Comparison of ENCODE assay signal across 13 mouse cellular contexts in genomic region chr15:100908817-100909216, GRCm38 (mm10). TPM values are rescaled to one million over a fixed set of nuclear protein-coding genes. Genes with fewer than 3 reads are reported as not detected.
DNase-seq lines count a peak whose midpoint lies in the region; ATAC-seq lines count a peak whose summit lies in the region.
"Had no signal": no experiment of that assay in that cellular context is flagged by ENCODE, and none has a peak within 500 bp of the region (broad histone marks: within the 10 kb centered on the region; RNA-seq: fewer than 3 reads in every experiment).

No protein-coding gene starts in this region.

- H3K27me3 ChIP-seq in forebrain, embryonic 15.5 days = no peaks in the 10 kb centered on the region
- H3K27me3 ChIP-seq in midbrain, embryonic 13.5 days = no peaks in the 10 kb centered on the region
- H3K27me3 ChIP-seq: limb, embryonic 12.5 days had no signal

- peak overlapping the region; percentile 78; the same call in 1 of the 2 replicates for H3K27ac ChIP-seq in forebrain, embryonic 15.5 days (replicated peaks)
- peak overlapping the region; percentile 87 for H3K27ac ChIP-seq in midbrain, embryonic 13.5 days
- H3K27ac ChIP-seq: limb, embryonic 12.5 days had no signal

- peak; percentile 86 for DNase-seq in ES-CJ7 (ENCODE audit: low read depth, low spot score)
- DNase-seq in ZHBTc4 (ENCODE audit: low read depth, low spot score) = peak; percentile 90
- no peak for DNase-seq in B cell, adult 2 months
- no peak for DNase-seq in yolk sac, embryonic 10.5 days (ENCODE audit: low spot score)
- DNase-seq: cerebellum, adult 11 months; gastrocnemius, postnatal 14 days; kidney, adult 2 months; lung, adult 2 months had no signal

- H3K4me1 ChIP-seq in forebrain, embryonic 15.5 days = peaks cover 25% of the 10 kb centered on the region
- H3K4me1 ChIP-seq in midbrain, embryonic 13.5 days (replicated peaks) = peaks cover 46% of the 10 kb centered on the region

- H3K36me3 ChIP-seq in forebrain, embryonic 15.5 days = no peaks in the 10 kb centered on the region
- H3K36me3 ChIP-seq in midbrain, embryonic 13.5 days = no peaks in the 10 kb centered on the region
- H3K36me3 ChIP-seq: G1E; limb, embryonic 12.5 days had no signal

- no peak for ATAC-seq in forebrain, embryonic 15.5 days (replicated peaks)
- no peak for ATAC-seq in midbrain, embryonic 13.5 days
- no peak for ATAC-seq in activated CD4-positive, CD25-positive, alpha-beta regulatory T cell, adult 4 months

- no peak overlapping the region for H3K4me3 ChIP-seq in forebrain, embryonic 15.5 days
- H3K4me3 ChIP-seq in midbrain, embryonic 13.5 days (replicated peaks) = no peak overlapping the region
- H3K4me3 ChIP-seq: limb, embryonic 12.5 days had no signal

- no peak overlapping the region for H3K4me2 ChIP-seq in forebrain, embryonic 15.5 days (replicated peaks)
- H3K4me2 ChIP-seq in midbrain, embryonic 13.5 days (replicated peaks) = no peak overlapping the region
- H3K4me2 ChIP-seq: limb, embryonic 12.5 days had no signal

- H3K9ac ChIP-seq in forebrain, embryonic 15.5 days (replicated peaks) = no peak overlapping the region
- no peak overlapping the region for H3K9ac ChIP-seq in midbrain, embryonic 13.5 days (replicated peaks)
- H3K9ac ChIP-seq: limb, embryonic 12.5 days had no signal

- WGBS in forebrain, embryonic 15.5 days = 41% methylated on average over 3 of the region's 3 CpGs
- WGBS in midbrain, embryonic 13.5 days = 28% methylated on average over 3 of the region's 3 CpGs

- no peaks in the 10 kb centered on the region for H3K9me3 ChIP-seq in forebrain, embryonic 15.5 days
- no peaks in the 10 kb centered on the region for H3K9me3 ChIP-seq in midbrain, embryonic 13.5 days
- H3K9me3 ChIP-seq: limb, embryonic 12.5 days had no signal

RNA-seq across cellular contexts. Expression of gene Scn8a, which starts 39.2 kb away (rescaled TPM):
- polyA plus RNA-seq in forebrain, embryonic 15.5 days (2015; fragmentation: Nextera tagmentation; extraction: Ambion mirVana) = 20.3 and 20.4 TPM in 2 replicates
- 20.2 and 23.0 TPM in 2 replicates for polyA plus RNA-seq in midbrain, embryonic 13.5 days (2015; fragmentation: Nextera tagmentation; extraction: Ambion mirVana)
- 1 to 10 TPM in 1 of 2 experiments, under 1 TPM in 1; 0.52 to 2.2 TPM for polyA plus RNA-seq in activated CD4-positive, CD25-positive, alpha-beta regulatory T cell, adult 4 months (2017; shearing (Covaris generic))
- polyA plus RNA-seq: G1E had no signal

Comparison
In these comparisons a context has a peak if more than half of its experiments do, and no peak if none do; other contexts are left out.
1. DNase-seq: peak in ES-CJ7 (single experiment) and ZHBTc4 (single experiment); none in B cell, adult 2 months (0 of 2) and yolk sac, embryonic 10.5 days (single experiment).